Mouse (Mus musculus) testis, adult 2 months (tissue): ENCODE results near the gene Abt1. TPM values are rescaled to one million over a fixed set of nuclear protein-coding genes. Genes with fewer than 3 reads are reported as not detected.

ENCODE experiments used
- H3K27ac ChIP-seq: fragments of 200-500 bp; 2 replicates; pipeline ENCODE4 v1.5.1; 2012; ENCODE audit warnings: low read depth, low read length; ENCODE audit not compliant: control insufficient read depth, insufficient read depth
- H3K27me3 ChIP-seq: fragments of 200-500 bp; 2 replicates; pipeline ENCODE4 v1.6.1; 2012; ENCODE audit warnings: mild to moderate bottlenecking, low read length, moderate library complexity; ENCODE audit not compliant: control insufficient read depth, insufficient read depth
- H3K36me3 ChIP-seq: fragments of 200-500 bp; 2 replicates; pipeline ENCODE4 v1.6.1; 2012; ENCODE audit warnings: mild to moderate bottlenecking, low read length; ENCODE audit not compliant: control insufficient read depth, insufficient read depth
- H3K4me1 ChIP-seq: fragments of 200-500 bp; 2 replicates; pipeline ENCODE4 v1.6.1; 2012; ENCODE audit warnings: low read length; ENCODE audit not compliant: control insufficient read depth, insufficient read depth
- H3K4me3 ChIP-seq: fragments of 200-500 bp; 2 replicates; pipeline ENCODE4 v1.5.1; 2012; ENCODE audit warnings: low read depth, mild to moderate bottlenecking, low read length, moderate library complexity, mixed read lengths; ENCODE audit not compliant: control insufficient read depth
- CTCF ChIP-seq: fragments of 200-500 bp; IDR thresholded peaks from 2 replicates; pipeline ENCODE4 v1.5.1; 2012; ENCODE audit warnings: low read depth, mild to moderate bottlenecking, inconsistent platforms, low read length, moderate library complexity; ENCODE audit not compliant: control insufficient read depth, insufficient read depth, insufficient replicate concordance
- POLR2A ChIP-seq: fragments of 200-500 bp; IDR thresholded peaks from 2 replicates; pipeline ENCODE4 v1.6.1; 2012; ENCODE audit warnings: low read depth, mild to moderate bottlenecking, inconsistent platforms, low read length, moderate library complexity; ENCODE audit not compliant: control insufficient read depth
- polyA plus RNA-seq: library from polyadenylated mRNA; depleted of rRNA; stranded (reverse); fragments of >200 nt; gene quantifications from 2 replicates; pipeline ENCODE4 v1.2.3, GENCODE M21; 2012

The Abt1 gene
- polyA plus RNA-seq, 1 experiment: 2.0 TPM

- Histone ChIP-seq H3K4me3 (peak overlapping the region; percentile 84), H3K27ac (no peak overlapping the region), H3K36me3 (no peaks in the 10 kb centered on the region), H3K4me1 (peaks cover 6% of the 10 kb centered on the region), H3K27me3 (peaks cover 3% of the 10 kb centered on the region; the same call in 1 of the 2 replicates)
- no peak for TF ChIP-seq CTCF
- TF ChIP-seq POLR2A: no peak
Measured at GRCm38 (mm10) chr13:23396246-23396703, 27.4 kb downstream of the Abt1 start.

GRCm38 (mm10) chr13:23395301-23396245 is 28.1 kb downstream of the Abt1 start:
- Histone ChIP-seq H3K36me3 (no peaks in the 10 kb centered on the region), H3K4me1 (peaks cover 6% of the 10 kb centered on the region), H3K27me3 (peaks cover 3% of the 10 kb centered on the region; the same call in 1 of the 2 replicates), H3K4me3 (peak overlapping the region; percentile 84), H3K27ac (no peak overlapping the region)
- TF ChIP-seq CTCF (no peak), POLR2A (peak; percentile 23; the same call in 1 of the 2 replicates)

- Histone ChIP-seq H3K36me3 (no peaks in the 10 kb centered on the region), H3K27ac (no peak overlapping the region), H3K27me3 (no peaks in the 10 kb centered on the region), H3K4me1 (no peaks in the 10 kb centered on the region), H3K4me3 (no peak overlapping the region)
- no peak for TF ChIP-seq POLR2A
- no peak for TF ChIP-seq CTCF
Measured at GRCm38 (mm10) chr13:23387548-23387947, 36.1 kb downstream of the Abt1 start.

- no peaks in the 10 kb centered on the region for H3K4me1 ChIP-seq
- H3K27me3 ChIP-seq: no peaks in the 10 kb centered on the region
- H3K27ac ChIP-seq: no peak overlapping the region
- H3K36me3 ChIP-seq: no peaks in the 10 kb centered on the region
- no peak for TF ChIP-seq POLR2A
- no peak for TF ChIP-seq CTCF
- no peak overlapping the region for H3K4me3 ChIP-seq
Measured at GRCm38 (mm10) chr13:23383127-23383526, 40.5 kb downstream of the Abt1 start.

GRCm38 (mm10) chr13:23372433-23372832 is 51.2 kb downstream of the Abt1 start:
- H3K36me3 ChIP-seq: no peaks in the 10 kb centered on the region
- TF ChIP-seq POLR2A (no peak), CTCF (no peak)
- no peak overlapping the region for H3K27ac ChIP-seq
- H3K4me1 ChIP-seq: peaks cover 3% of the 10 kb centered on the region; the same call in 1 of the 2 replicates
- H3K4me3 ChIP-seq: no peak overlapping the region
- H3K27me3 ChIP-seq: no peaks in the 10 kb centered on the region

GRCm38 (mm10) chr13:23370075-23370474 is 53.6 kb downstream of the Abt1 start:
- no peak for TF ChIP-seq POLR2A
- no peak for TF ChIP-seq CTCF
- Histone ChIP-seq H3K4me3 (no peak overlapping the region), H3K27ac (no peak overlapping the region), H3K4me1 (peaks cover 3% of the 10 kb centered on the region; the same call in 1 of the 2 replicates), H3K36me3 (no peaks in the 10 kb centered on the region), H3K27me3 (no peaks in the 10 kb centered on the region)

GRCm38 (mm10) chr13:23369421-23369765 is 54.3 kb downstream of the Abt1 start:
- Histone ChIP-seq H3K27ac (peak overlapping the region; percentile 81), H3K36me3 (no peaks in the 10 kb centered on the region), H3K4me3 (peak overlapping the region; percentile 92), H3K4me1 (peaks cover 3% of the 10 kb centered on the region; the same call in 1 of the 2 replicates), H3K27me3 (no peaks in the 10 kb centered on the region)
- TF ChIP-seq POLR2A (no peak), CTCF (no peak)
